Mouse (Mus musculus) embryonic facial prominence, embryonic 12.5 days (tissue): ENCODE measurements around the gene Ptbp1. TPM values are rescaled to one million over a fixed set of nuclear protein-coding genes. Genes with fewer than 3 reads are reported as not detected.
A peak's percentile ranks its signal among the peaks of the same experiment; 100 is the strongest.

ENCODE experiments used
- ATAC-seq: fragments of 200-750 bp; cut with Nextera tagmentation; 2 replicates; pipeline ENCODE4 v1.8.0; 2017; ENCODE audit not compliant: insufficient number of reproducible peaks, insufficient read depth, low FRiP score, low TSS enrichment
- H3K27ac ChIP-seq: fragments of 300-500 bp; sonication (generic); 2 replicates; pipeline ENCODE4 v1.5.1; 2016; ENCODE audit warnings: mild to moderate bottlenecking
- H3K27me3 ChIP-seq: fragments of 300-500 bp; sonication (generic); 2 replicates; pipeline ENCODE4 v1.6.1; 2016; ENCODE audit warnings: mild to moderate bottlenecking, moderate library complexity
- H3K36me3 ChIP-seq: fragments of 300-500 bp; sonication (generic); 2 replicates; pipeline ENCODE4 v1.6.1; 2016; ENCODE audit warnings: mild to moderate bottlenecking
- H3K4me1 ChIP-seq: fragments of 300-500 bp; sonication (generic); 2 replicates; pipeline ENCODE4 v1.6.1; 2016
- H3K4me2 ChIP-seq: fragments of 300-500 bp; sonication (generic); replicated peaks from 2 replicates; pipeline ENCODE4 v1.6.1; 2016; ENCODE audit warnings: mild to moderate bottlenecking, moderate library complexity
- H3K4me3 ChIP-seq: fragments of 300-500 bp; sonication (generic); 2 replicates; pipeline ENCODE4 v1.5.1; 2016; ENCODE audit warnings: mild to moderate bottlenecking
- H3K9ac ChIP-seq: fragments of 300-500 bp; sonication (generic); 2 replicates; pipeline ENCODE4 v1.6.1; 2016; ENCODE audit warnings: mild to moderate bottlenecking, moderate library complexity
- H3K9me3 ChIP-seq: fragments of 300-500 bp; sonication (generic); 2 replicates; pipeline ENCODE4 v1.6.1; 2016; ENCODE audit warnings: mild to moderate bottlenecking, moderate library complexity
- WGBS: fragments of 180-500 bp; shearing (Covaris S2); methylation state at CpG from one replicate; pipeline ENCODE4 v1.1.7; 2016; 5-methylcytosine and 5-hydroxymethylcytosine counted together
- polyA plus RNA-seq: library from polyadenylated mRNA; unstranded; fragments of >200 nt; fragmentation: Nextera tagmentation; extraction: Ambion mirVana; gene quantifications from 2 replicates; pipeline ENCODE4 v1.2.1, GENCODE M21; 2016

Ptbp1 gene
- polyA plus RNA-seq, 1 experiment from 2014 or later: 363 TPM

GRCm38 (mm10) chr10:79853392-79853791 is 835 bp upstream of the Ptbp1 start:
- WGBS: 0% methylated on average over 15 of the region's 15 CpGs
- H3K27me3 ChIP-seq: no peaks in the 10 kb centered on the region
- H3K9me3 ChIP-seq: no peaks in the 10 kb centered on the region
- peak overlapping the region; percentile 99 for H3K4me2 ChIP-seq
- peak overlapping the region; percentile 99 for H3K4me3 ChIP-seq
- H3K4me1 ChIP-seq: peaks cover 49% of the 10 kb centered on the region
- peaks cover 17% of the 10 kb centered on the region for H3K36me3 ChIP-seq
- ATAC-seq: peak; percentile 65
- H3K27ac ChIP-seq: peak overlapping the region; percentile 100
- peak overlapping the region; percentile 53 for H3K9ac ChIP-seq

GRCm38 (mm10) chr10:79854801-79855541 is 744 bp downstream of the Ptbp1 start:
- peak overlapping the region; percentile 99 for H3K4me3 ChIP-seq
- peak overlapping the region; percentile 100 for H3K27ac ChIP-seq
- ATAC-seq: peak; percentile 6; the same call in 1 of the 2 replicates
- peaks cover 33% of the 10 kb centered on the region for H3K36me3 ChIP-seq
- peaks cover 54% of the 10 kb centered on the region for H3K4me1 ChIP-seq
- no peaks in the 10 kb centered on the region for H3K9me3 ChIP-seq
- H3K9ac ChIP-seq: peak overlapping the region; percentile 100
- no peaks in the 10 kb centered on the region for H3K27me3 ChIP-seq
- WGBS: under 1% methylated on average over 83 of the region's 83 CpGs
- peak overlapping the region; percentile 99 for H3K4me2 ChIP-seq

- Histone ChIP-seq H3K4me3 (peak overlapping the region; percentile 99), H3K27me3 (no peaks in the 10 kb centered on the region), H3K4me1 (peaks cover 54% of the 10 kb centered on the region), H3K36me3 (peaks cover 40% of the 10 kb centered on the region), H3K4me2 (peak overlapping the region; percentile 99), H3K9ac (peak overlapping the region; percentile 100), H3K9me3 (no peaks in the 10 kb centered on the region), H3K27ac (peak overlapping the region; percentile 100)
- 5% methylated on average over 10 of the region's 10 CpGs for WGBS
- no peak for ATAC-seq
Observed at GRCm38 (mm10) chr10:79855558-79856184, 1.4 kb downstream of the Ptbp1 start.

- peak overlapping the region; percentile 100 for H3K9ac ChIP-seq
- WGBS: 53% methylated on average over 6 of the region's 6 CpGs
- H3K27me3 ChIP-seq: no peaks in the 10 kb centered on the region
- H3K9me3 ChIP-seq: no peaks in the 10 kb centered on the region
- peak overlapping the region; percentile 99 for H3K4me3 ChIP-seq
- H3K36me3 ChIP-seq: peaks cover 46% of the 10 kb centered on the region
- H3K27ac ChIP-seq: peak overlapping the region; percentile 68
- H3K4me2 ChIP-seq: peak overlapping the region; percentile 99
- ATAC-seq: no peak
- H3K4me1 ChIP-seq: peaks cover 51% of the 10 kb centered on the region
Observed at GRCm38 (mm10) chr10:79856280-79856679, 2.1 kb downstream of the Ptbp1 start.

GRCm38 (mm10) chr10:79856704-79857451 is 2.7 kb downstream of the Ptbp1 start:
- peak overlapping the region; percentile 100 for H3K9ac ChIP-seq
- peaks cover 52% of the 10 kb centered on the region for H3K36me3 ChIP-seq
- ATAC-seq: no peak
- H3K27ac ChIP-seq: peak overlapping the region; percentile 68
- H3K9me3 ChIP-seq: no peaks in the 10 kb centered on the region
- no peaks in the 10 kb centered on the region for H3K27me3 ChIP-seq
- H3K4me2 ChIP-seq: peak overlapping the region; percentile 99
- peak overlapping the region; percentile 99 for H3K4me3 ChIP-seq
- 55% methylated on average over 7 of the region's 7 CpGs for WGBS
- H3K4me1 ChIP-seq: peaks cover 45% of the 10 kb centered on the region

GRCm38 (mm10) chr10:79857452-79857811 is 3.2 kb downstream of the Ptbp1 start:
- Histone ChIP-seq H3K9me3 (no peaks in the 10 kb centered on the region), H3K9ac (peak overlapping the region; percentile 100), H3K4me3 (peak overlapping the region; percentile 99), H3K4me1 (peaks cover 40% of the 10 kb centered on the region), H3K36me3 (peaks cover 58% of the 10 kb centered on the region), H3K27ac (peak overlapping the region; percentile 68), H3K4me2 (peak overlapping the region; percentile 99), H3K27me3 (no peaks in the 10 kb centered on the region)
- WGBS: 35% methylated on average over 4 of the region's 4 CpGs
- ATAC-seq: no peak

- H3K4me1 ChIP-seq: peaks cover 35% of the 10 kb centered on the region
- peak overlapping the region; percentile 99 for H3K4me2 ChIP-seq
- ATAC-seq: no peak
- peak overlapping the region; percentile 68 for H3K27ac ChIP-seq
- WGBS: 83% methylated on average over 2 of the region's 2 CpGs
- no peaks in the 10 kb centered on the region for H3K27me3 ChIP-seq
- peak overlapping the region; percentile 39; the same call in 1 of the 2 replicates for H3K9ac ChIP-seq
- H3K9me3 ChIP-seq: no peaks in the 10 kb centered on the region
- peak overlapping the region; percentile 99 for H3K4me3 ChIP-seq
- peaks cover 62% of the 10 kb centered on the region for H3K36me3 ChIP-seq
Observed at GRCm38 (mm10) chr10:79857894-79858293, 3.7 kb downstream of the Ptbp1 start.

GRCm38 (mm10) chr10:79858416-79859074 is 4.3 kb downstream of the Ptbp1 start:
- peak overlapping the region; percentile 68; the same call in 1 of the 2 replicates for H3K27ac ChIP-seq
- H3K9me3 ChIP-seq: no peaks in the 10 kb centered on the region
- no peak for ATAC-seq
- peaks cover 33% of the 10 kb centered on the region for H3K4me1 ChIP-seq
- peak overlapping the region; percentile 46; the same call in 1 of the 2 replicates for H3K9ac ChIP-seq
- peak overlapping the region; percentile 99; the same call in 1 of the 2 replicates for H3K4me3 ChIP-seq
- no peaks in the 10 kb centered on the region for H3K27me3 ChIP-seq
- peak overlapping the region; percentile 99 for H3K4me2 ChIP-seq
- 61% methylated on average over 17 of the region's 17 CpGs for WGBS
- peaks cover 69% of the 10 kb centered on the region for H3K36me3 ChIP-seq

- H3K9ac ChIP-seq: no peak overlapping the region
- no peak overlapping the region for H3K4me3 ChIP-seq
- 88% methylated on average over 11 of the region's 11 CpGs for WGBS
- ATAC-seq: no peak
- H3K4me2 ChIP-seq: no peak overlapping the region; the same call in 1 of the 2 replicates
- H3K36me3 ChIP-seq: peaks cover 74% of the 10 kb centered on the region
- no peaks in the 10 kb centered on the region for H3K27me3 ChIP-seq
- H3K27ac ChIP-seq: no peak overlapping the region
- H3K4me1 ChIP-seq: peaks cover 33% of the 10 kb centered on the region
- no peaks in the 10 kb centered on the region for H3K9me3 ChIP-seq
Observed at GRCm38 (mm10) chr10:79859116-79859515, 4.9 kb downstream of the Ptbp1 start.

- peaks cover 84% of the 10 kb centered on the region for H3K36me3 ChIP-seq
- H3K4me3 ChIP-seq: no peak overlapping the region
- peaks cover 33% of the 10 kb centered on the region for H3K4me1 ChIP-seq
Observed at GRCm38 (mm10) chr10:79860079-79860911, 6.1 kb downstream of the Ptbp1 start.

More at GRCm38 (mm10) chr10:79860079-79860911, 6.1 kb downstream of the Ptbp1 start:
- WGBS: 93% methylated on average over 26 of the region's 26 CpGs
- Histone ChIP-seq H3K27me3 (no peaks in the 10 kb centered on the region), H3K9ac (no peak overlapping the region), H3K9me3 (no peaks in the 10 kb centered on the region), H3K4me2 (no peak overlapping the region), H3K27ac (no peak overlapping the region)
- ATAC-seq: no peak
